Mouse (Mus musculus) stomach, postnatal 0 days (tissue): Measurements from ENCODE around the gene Creb3l4.
"Not testable (repeated sequence)": the region's sequence is repeated elsewhere in the genome, so short reads cannot be mapped to it uniquely, and the experiment has no call there.

Experiments
- CTCF ChIP-seq: IDR thresholded peaks from 2 replicates; pipeline ENCODE4 v1.5.1; 2016; ENCODE audit warnings: antibody characterized with exemption, low read depth, mild to moderate bottlenecking, moderate library complexity
- EP300 ChIP-seq: optimal IDR thresholded peaks from 2 replicates; pipeline ENCODE3; 2016; ENCODE audit warnings: antibody characterized with exemption

DNA sequence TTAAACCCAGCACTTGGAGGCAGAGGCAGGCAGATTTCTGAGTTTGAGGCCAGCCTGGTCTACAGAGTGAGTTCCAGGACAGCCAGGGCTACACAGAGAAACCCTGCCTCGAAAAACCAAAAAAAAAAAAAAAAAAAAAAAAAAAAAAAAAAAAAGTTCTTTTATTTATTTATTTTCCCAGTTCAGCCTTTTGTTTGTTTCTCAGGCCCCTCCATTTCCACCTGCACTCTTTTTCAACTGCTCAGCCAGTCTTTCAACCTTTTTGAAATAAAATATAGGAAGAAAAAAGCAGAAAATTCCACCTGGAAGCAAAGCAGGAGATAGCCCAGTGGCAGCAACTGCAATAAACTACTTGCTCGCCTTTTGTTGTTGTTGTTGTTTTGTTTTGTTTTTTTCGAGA lies 46.1 kb upstream of the Creb3l4 start:
- TF ChIP-seq CTCF, EP300: not testable (repeated sequence)
